Mouse (Mus musculus): ENCODE results near the gene Nt5c3. TPM values are rescaled to one million over a fixed set of nuclear protein-coding genes. Genes with fewer than 3 reads are reported as not detected.

The Nt5c3 gene
- total and polyA plus RNA-seq, 3 experiments, result 16.9 to 75.5 (median 62.4) TPM

- TF ChIP-seq EP300 (IDR thresholded peaks at IDR 0.05; ENCODE audit: insufficient read depth, low read depth, low read length) (no peak), CTCF (IDR thresholded peaks at IDR 0.05) (no peak), POLR2A (IDR thresholded peaks at IDR 0.05; ENCODE audit: insufficient read depth, low read depth, low read length) (no peak)
- Histone ChIP-seq H3K27ac (no peak overlapping the region), H3K4me1 (ENCODE audit: control insufficient read depth, insufficient read depth, low read length) (no peaks in the 10 kb centered on the region), H3K4me3 (no peak overlapping the region), H3K36me3 (ENCODE audit: control insufficient read depth, insufficient read depth, low read length) (no peaks in the 10 kb centered on the region), H3K9ac (ENCODE audit: low read depth, low read length) (no peak overlapping the region), H3K79me2 (replicated peaks; ENCODE audit: control insufficient read depth, insufficient read depth, low read length) (no peaks in the 10 kb centered on the region), H3K27me3 (ENCODE audit: control insufficient read depth, insufficient read depth, low read length) (no peaks in the 10 kb centered on the region)
- 61% methylated on average over 4 of the region's 4 CpGs for WGBS
- intact Hi-C loops (cut with DNase I), result no loop called here
- no peak for DNase-seq
Measured at GRCm38 (mm10) chr6:56931648-56932415, 8.1 kb upstream of the Nt5c3 start.

GRCm38 (mm10) chr6:56923331-56923725 is 404 bp downstream of the Nt5c3 start:
- Histone ChIP-seq H3K79me2 (replicated peaks; ENCODE audit: control insufficient read depth, insufficient read depth, low read length) (peaks cover 2% of the 10 kb centered on the region; the same call in 1 of the 2 replicates), H3K4me1 (ENCODE audit: control insufficient read depth, insufficient read depth, low read length) (peaks cover 6% of the 10 kb centered on the region), H3K27ac (peak overlapping the region; percentile 97), H3K27me3 (ENCODE audit: control insufficient read depth, insufficient read depth, low read length) (no peaks in the 10 kb centered on the region), H3K4me3 (peak overlapping the region; percentile 85), H3K9ac (ENCODE audit: low read depth, low read length) (peak overlapping the region; percentile 90), H3K36me3 (ENCODE audit: control insufficient read depth, insufficient read depth, low read length) (peaks cover 4% of the 10 kb centered on the region)
- 0 out of 2 replicates have a peak, but pooled peaks have one; percentile 15 for TF ChIP-seq EP300 (IDR thresholded peaks at IDR 0.05; ENCODE audit: insufficient read depth, low read depth, low read length)
- no peak for TF ChIP-seq CTCF (IDR thresholded peaks at IDR 0.05)
- TF ChIP-seq POLR2A (IDR thresholded peaks at IDR 0.05; ENCODE audit: insufficient read depth, low read depth, low read length), result no peak
- no peak for DNase-seq
- intact Hi-C loops (cut with DNase I), result loop anchor here (2.0 to 10.0 kb wide), 6 partner anchors 91 to 771 kb away; partner anchors contain the start of genes Fkbp9, Herc6, Kbtbd2 and Ppm1k
- WGBS, result under 1% methylated on average over 25 of the region's 25 CpGs

GRCm38 (mm10) chr6:56920222-56921092 is 3.3 kb downstream of the Nt5c3 start:
- H3K4me1 ChIP-seq (ENCODE audit: control insufficient read depth, insufficient read depth, low read length), result peaks cover 12% of the 10 kb centered on the region
- TF ChIP-seq CTCF (IDR thresholded peaks at IDR 0.05) (no peak), EP300 (IDR thresholded peaks at IDR 0.05; ENCODE audit: insufficient read depth, low read depth, low read length) (no peak), POLR2A (IDR thresholded peaks at IDR 0.05; ENCODE audit: insufficient read depth, low read depth, low read length) (no peak)
- no peak overlapping the region for H3K4me3 ChIP-seq
- H3K79me2 ChIP-seq (replicated peaks; ENCODE audit: control insufficient read depth, insufficient read depth, low read length), result peaks cover 4% of the 10 kb centered on the region
- WGBS, result 19% methylated on average over 12 of the region's 12 CpGs
- H3K36me3 ChIP-seq (ENCODE audit: control insufficient read depth, insufficient read depth, low read length), result peaks cover 4% of the 10 kb centered on the region
- intact Hi-C loops (cut with DNase I), result loop anchor here (5.0 to 10.0 kb wide), 5 partner anchors 123 to 774 kb away; partner anchors contain the start of genes Herc6, Kbtbd2, Ppm1k and Pyurf
- peak overlapping the region; percentile 29; the same call in 1 of the 2 replicates for H3K27ac ChIP-seq
- DNase-seq, result no peak
- no peak overlapping the region; the same call in 1 of the 2 replicates for H3K9ac ChIP-seq (ENCODE audit: low read depth, low read length)
- H3K27me3 ChIP-seq (ENCODE audit: control insufficient read depth, insufficient read depth, low read length), result no peaks in the 10 kb centered on the region

- Histone ChIP-seq H3K79me2 (replicated peaks; ENCODE audit: control insufficient read depth, insufficient read depth, low read length) (peaks cover 4% of the 10 kb centered on the region), H3K4me3 (no peak overlapping the region), H3K36me3 (ENCODE audit: control insufficient read depth, insufficient read depth, low read length) (peaks cover 4% of the 10 kb centered on the region), H3K9ac (ENCODE audit: low read depth, low read length) (no peak overlapping the region), H3K4me1 (ENCODE audit: control insufficient read depth, insufficient read depth, low read length) (peaks cover 11% of the 10 kb centered on the region), H3K27me3 (ENCODE audit: control insufficient read depth, insufficient read depth, low read length) (no peaks in the 10 kb centered on the region), H3K27ac (no peak overlapping the region)
- TF ChIP-seq EP300 (IDR thresholded peaks at IDR 0.05; ENCODE audit: insufficient read depth, low read depth, low read length) (no peak), CTCF (IDR thresholded peaks at IDR 0.05) (no peak), POLR2A (IDR thresholded peaks at IDR 0.05; ENCODE audit: insufficient read depth, low read depth, low read length) (no peak)
- no peak for DNase-seq
- 46% methylated on average over 7 of the region's 7 CpGs for WGBS
- intact Hi-C loops (cut with DNase I), result loop anchor here (5.0 to 10.0 kb wide), 5 partner anchors 122 to 775 kb away; partner anchors contain the start of genes Herc6, Kbtbd2, Ppm1k and Pyurf
Measured at GRCm38 (mm10) chr6:56919330-56920044, 4.2 kb downstream of the Nt5c3 start.

GRCm38 (mm10) chr6:56917578-56918368 is 6.0 kb downstream of the Nt5c3 start:
- Histone ChIP-seq H3K79me2 (replicated peaks; ENCODE audit: control insufficient read depth, insufficient read depth, low read length) (peaks cover 4% of the 10 kb centered on the region), H3K27ac (peak overlapping the region; percentile 36), H3K27me3 (ENCODE audit: control insufficient read depth, insufficient read depth, low read length) (no peaks in the 10 kb centered on the region), H3K36me3 (ENCODE audit: control insufficient read depth, insufficient read depth, low read length) (peaks cover 6% of the 10 kb centered on the region), H3K4me1 (ENCODE audit: control insufficient read depth, insufficient read depth, low read length) (peaks cover 10% of the 10 kb centered on the region), H3K9ac (ENCODE audit: low read depth, low read length) (no peak overlapping the region), H3K4me3 (no peak overlapping the region)
- intact Hi-C loops (cut with DNase I), result no loop called here
- TF ChIP-seq EP300 (IDR thresholded peaks at IDR 0.05; ENCODE audit: insufficient read depth, low read depth, low read length) (no peak), POLR2A (IDR thresholded peaks at IDR 0.05; ENCODE audit: insufficient read depth, low read depth, low read length) (no peak), CTCF (IDR thresholded peaks at IDR 0.05) (no peak)
- whole genome bisulfite sequencing, result 35% methylated on average over 12 of the region's 12 CpGs
- DNase-seq, result no peak

Data from heart, adult 2 months (tissue).